Mouse (Mus musculus): Measurements from ENCODE around the gene Ndufa13.

The Ndufa13 gene

DNA sequence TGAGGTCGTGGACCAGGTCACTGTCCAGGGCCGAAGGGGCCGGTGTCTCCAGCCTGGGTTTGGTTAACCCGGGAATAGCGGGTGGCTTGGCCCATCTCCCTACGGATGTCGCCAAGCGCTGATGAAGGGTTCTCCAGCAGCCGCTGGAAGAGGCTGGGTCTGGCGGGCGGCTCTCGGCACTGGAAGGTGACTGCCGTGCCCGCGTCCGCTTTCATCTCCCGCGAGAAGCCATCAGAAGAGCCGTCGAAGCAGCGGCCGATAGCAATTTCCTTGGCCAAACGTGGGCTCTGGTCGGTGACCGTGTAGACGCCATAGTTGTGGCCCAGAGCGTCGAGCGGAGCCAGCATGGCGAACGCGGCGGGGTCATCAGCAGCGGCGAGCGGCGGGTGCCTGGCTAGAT lies 21.5 kb downstream of the Ndufa13 start:
- no peak for DNase-seq (ENCODE audit: low spot score in 2 of 2)

GRCm38 (mm10) chr8:69879678-69880077 lies 22.7 kb downstream of the Ndufa13 start:
- DNase-seq (ENCODE audit: low spot score in 2 of 2) = no peak

- no peak for DNase-seq (ENCODE audit: low spot score in 2 of 2)
Observed at GRCm38 (mm10) chr8:69877992-69878391, 24.4 kb downstream of the Ndufa13 start.

GRCm38 (mm10) chr8:69877396-69877795 lies 25.0 kb downstream of the Ndufa13 start:
- no peak for DNase-seq (ENCODE audit: low spot score in 2 of 2)

- DNase-seq (ENCODE audit: low spot score in 2 of 2) = no peak
Observed at GRCm38 (mm10) chr8:69876967-69877366, 25.4 kb downstream of the Ndufa13 start.

DNA sequence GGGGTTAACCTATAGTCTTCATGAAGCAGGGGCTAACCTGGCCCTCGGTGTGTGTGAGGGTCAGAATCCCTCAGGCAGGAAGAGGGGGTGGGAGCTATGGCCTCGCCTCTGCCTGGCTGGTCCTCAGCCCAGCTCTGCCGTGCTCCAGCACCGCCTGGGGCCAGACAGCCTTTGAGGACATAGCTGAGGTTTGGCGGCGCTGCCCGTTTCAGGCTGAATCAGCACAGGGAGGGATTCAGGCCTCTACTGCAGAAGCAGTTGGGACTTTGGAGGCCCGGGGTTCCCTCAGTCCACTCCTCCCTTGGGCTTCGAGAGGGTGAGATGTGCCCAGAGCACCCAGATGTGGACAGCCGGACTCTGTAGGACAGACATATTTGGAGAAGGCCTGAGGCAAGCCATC lies 26.3 kb downstream of the Ndufa13 start:
- no peak for DNase-seq (ENCODE audit: low spot score in 2 of 2)

GRCm38 (mm10) chr8:69874654-69875053 lies 27.7 kb downstream of the Ndufa13 start:
- DNase-seq (ENCODE audit: low spot score in 2 of 2) = no peak

DNA sequence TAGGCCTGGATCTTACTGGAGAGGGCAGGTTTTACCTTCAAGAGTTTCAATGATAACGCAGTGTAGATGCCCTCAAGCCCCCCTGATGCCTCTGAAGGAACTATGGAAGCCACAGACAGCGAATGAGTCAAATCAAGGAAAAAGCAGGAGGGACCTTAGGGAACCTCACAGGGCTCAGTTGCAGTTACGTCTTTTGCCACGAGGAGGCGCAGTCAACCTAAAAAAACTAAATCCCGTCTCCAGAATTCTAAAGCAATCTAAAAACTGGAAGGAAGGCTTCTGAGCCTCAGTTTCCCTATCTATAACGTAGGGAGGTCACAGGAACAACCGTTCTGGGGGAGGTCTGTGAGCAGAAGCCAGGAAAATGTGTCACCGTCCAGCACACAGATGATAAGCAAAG lies 28.2 kb downstream of the Ndufa13 start:
- peak; percentile 58 to 62 for DNase-seq (ENCODE audit: low spot score in 2 of 2)

DNA sequence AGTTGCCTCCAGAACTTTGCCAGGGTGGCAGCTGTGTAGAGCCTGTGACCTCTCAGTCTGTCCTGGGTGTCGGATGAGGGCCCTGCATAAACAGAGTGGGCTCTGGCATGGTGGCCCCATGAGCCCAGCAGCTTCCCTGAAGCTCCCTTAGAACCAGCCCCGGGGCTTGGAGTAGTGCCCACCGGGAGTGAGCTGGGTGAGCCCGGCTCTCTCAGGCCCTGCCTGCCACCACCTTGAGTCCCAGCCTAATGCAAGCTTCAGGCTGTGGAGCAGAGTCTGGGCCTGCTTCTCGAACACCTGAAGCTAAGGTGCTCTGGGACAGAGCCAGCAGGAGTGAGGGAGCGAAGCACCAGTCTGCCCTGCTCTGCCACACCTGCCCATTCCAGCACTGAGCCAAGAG lies 31.5 kb downstream of the Ndufa13 start:
- no peak for DNase-seq (ENCODE audit: low spot score in 2 of 2)

GRCm38 (mm10) chr8:69870003-69870765 lies 32.2 kb downstream of the Ndufa13 start:
- no peak for DNase-seq (ENCODE audit: low spot score in 2 of 2)

- DNase-seq (ENCODE audit: low spot score in 2 of 2) = no peak
Observed at GRCm38 (mm10) chr8:69867696-69868326, 34.5 kb downstream of the Ndufa13 start.

GRCm38 (mm10) chr8:69864180-69864579 lies 38.2 kb downstream of the Ndufa13 start:
- no peak for DNase-seq (ENCODE audit: low spot score in 2 of 2)

- DNase-seq (ENCODE audit: low spot score in 2 of 2) = no peak
Observed at GRCm38 (mm10) chr8:69863387-69864020, 38.9 kb downstream of the Ndufa13 start.

GRCm38 (mm10) chr8:69861251-69861650 lies 41.1 kb downstream of the Ndufa13 start:
- DNase-seq (ENCODE audit: low spot score in 2 of 2) = no peak

DNA sequence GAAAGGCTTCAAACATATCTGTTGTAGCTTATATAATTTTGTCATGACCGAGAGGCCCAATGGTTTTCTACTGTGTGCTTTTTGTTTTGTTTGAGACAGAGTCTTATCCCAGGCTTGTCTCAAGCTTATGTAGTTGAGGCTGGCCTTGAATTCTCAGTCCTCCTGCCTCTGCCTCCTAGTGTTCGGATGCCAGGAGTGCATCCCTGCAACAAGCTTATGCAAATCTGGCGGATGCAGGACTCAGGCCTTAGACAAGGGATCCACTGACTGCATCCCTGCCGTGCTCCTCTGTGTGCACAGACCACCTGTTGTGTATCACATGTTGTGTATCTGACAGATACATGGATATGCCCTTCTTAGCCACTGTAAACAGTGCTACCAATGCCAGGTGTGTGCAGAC lies 41.6 kb downstream of the Ndufa13 start:
- no peak for DNase-seq (ENCODE audit: low spot score in 2 of 2)

GRCm38 (mm10) chr8:69853869-69854268 lies 48.5 kb downstream of the Ndufa13 start:
- DNase-seq (ENCODE audit: low spot score in 2 of 2) = no peak

GRCm38 (mm10) chr8:69850926-69851506 lies 51.3 kb downstream of the Ndufa13 start:
- no peak for DNase-seq (ENCODE audit: low spot score in 2 of 2)

DNA sequence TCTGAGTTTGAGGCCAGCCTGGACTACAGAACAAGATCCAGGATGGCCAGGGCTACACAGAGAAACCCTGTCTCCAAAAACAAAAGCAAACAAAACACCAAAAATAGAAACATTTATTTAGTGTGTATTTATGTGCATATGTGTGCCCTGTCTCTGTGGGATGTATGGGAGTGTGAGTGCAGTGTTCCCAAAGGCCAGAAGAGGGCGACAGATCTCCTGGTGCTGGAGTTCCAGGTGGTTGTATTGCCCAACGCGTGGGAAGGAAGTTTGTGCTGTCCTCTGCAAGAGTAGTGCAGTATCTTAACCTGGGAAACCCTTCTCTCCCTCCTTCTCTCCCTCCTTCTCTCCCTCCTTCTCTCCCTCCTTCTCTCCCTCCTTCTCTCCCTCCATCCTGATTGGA lies 52.5 kb downstream of the Ndufa13 start:
- no peak for DNase-seq (ENCODE audit: low spot score in 2 of 2)

DNA sequence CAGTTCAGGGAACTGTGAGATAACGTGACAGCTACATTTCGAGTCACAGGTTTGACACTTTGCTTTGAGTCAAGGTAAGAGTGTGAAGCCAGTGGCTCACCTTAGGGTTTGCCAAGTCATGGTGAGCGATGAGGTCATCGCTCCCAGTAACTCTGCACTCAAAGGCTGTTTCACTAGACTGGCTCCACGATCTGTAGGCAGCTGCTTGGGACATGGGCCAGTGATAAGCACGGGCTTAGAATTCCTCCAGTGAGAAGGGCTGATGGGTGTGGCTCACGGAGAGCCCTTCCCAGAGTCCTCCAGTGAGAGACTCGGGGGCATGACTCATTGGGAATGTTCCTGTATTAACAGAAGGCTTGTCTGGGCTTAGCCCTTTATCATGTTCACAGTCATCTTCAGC lies 53.4 kb downstream of the Ndufa13 start:
- peak; percentile 36 to 60 for DNase-seq (ENCODE audit: low spot score in 2 of 2)

GRCm38 (mm10) chr8:69847167-69848065 lies 54.9 kb downstream of the Ndufa13 start:
- DNase-seq (ENCODE audit: low spot score in 2 of 2) = no peak

Data from urinary bladder, postnatal 36 days (tissue).